Mouse (Mus musculus): ENCODE measurements around the gene Sat2.
"Not testable (repeated sequence)": the region's sequence is repeated elsewhere in the genome, so short reads cannot be mapped to it uniquely, and the experiment has no call there.

Sat2 gene

GRCm38 (mm10) chr11:69600098-69600497 is 21.7 kb upstream of the Sat2 start:
- DNase-seq (ENCODE audit: low read depth, low spot score): no peak

DNA sequence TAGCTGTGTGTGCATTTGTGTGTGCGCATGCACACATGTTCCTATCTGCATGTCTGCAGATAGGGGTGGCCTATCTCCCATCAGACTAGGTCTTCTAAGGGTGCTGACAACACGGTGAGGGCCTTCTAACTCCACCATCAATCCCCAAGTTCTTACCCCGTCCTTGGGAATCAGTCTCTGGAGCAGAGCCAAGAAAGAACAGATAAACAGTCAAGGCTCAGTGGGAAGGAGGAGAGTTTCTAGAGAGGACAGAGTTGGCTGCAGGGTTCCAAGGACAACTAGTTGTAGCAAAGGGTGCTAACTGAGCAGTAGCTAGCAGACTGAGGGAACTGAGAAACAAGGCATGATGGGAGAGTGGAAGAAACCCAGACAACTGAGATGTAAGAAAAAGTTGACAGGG is 20.1 kb upstream of the Sat2 start:
- no peak for DNase-seq (ENCODE audit: low read depth, low spot score)

GRCm38 (mm10) chr11:69603516-69603915 is 18.3 kb upstream of the Sat2 start:
- DNase-seq (ENCODE audit: low read depth, low spot score): no peak

DNA sequence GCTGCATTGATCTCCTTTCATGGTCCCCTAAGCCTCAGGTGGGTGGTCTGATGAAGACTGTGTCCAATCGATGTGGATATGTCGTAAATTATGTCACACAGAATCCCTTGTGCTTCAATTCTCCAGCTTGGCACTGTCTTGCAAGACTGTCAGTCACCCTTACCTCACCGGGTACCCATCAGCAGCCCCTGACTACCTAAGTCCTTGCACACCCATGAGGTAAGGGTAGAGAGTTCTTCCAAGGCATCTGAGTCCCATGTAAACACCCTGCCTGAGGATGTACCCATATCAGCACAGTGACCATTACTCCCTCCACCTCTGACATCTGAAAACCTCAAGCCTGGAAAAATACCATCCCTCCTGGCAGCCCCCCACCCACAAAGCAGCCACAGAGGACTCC is 17.5 kb upstream of the Sat2 start:
- DNase-seq (ENCODE audit: low read depth, low spot score): no peak

GRCm38 (mm10) chr11:69604795-69605664 is 16.8 kb upstream of the Sat2 start:
- no peak for DNase-seq (ENCODE audit: low read depth, low spot score)

DNA sequence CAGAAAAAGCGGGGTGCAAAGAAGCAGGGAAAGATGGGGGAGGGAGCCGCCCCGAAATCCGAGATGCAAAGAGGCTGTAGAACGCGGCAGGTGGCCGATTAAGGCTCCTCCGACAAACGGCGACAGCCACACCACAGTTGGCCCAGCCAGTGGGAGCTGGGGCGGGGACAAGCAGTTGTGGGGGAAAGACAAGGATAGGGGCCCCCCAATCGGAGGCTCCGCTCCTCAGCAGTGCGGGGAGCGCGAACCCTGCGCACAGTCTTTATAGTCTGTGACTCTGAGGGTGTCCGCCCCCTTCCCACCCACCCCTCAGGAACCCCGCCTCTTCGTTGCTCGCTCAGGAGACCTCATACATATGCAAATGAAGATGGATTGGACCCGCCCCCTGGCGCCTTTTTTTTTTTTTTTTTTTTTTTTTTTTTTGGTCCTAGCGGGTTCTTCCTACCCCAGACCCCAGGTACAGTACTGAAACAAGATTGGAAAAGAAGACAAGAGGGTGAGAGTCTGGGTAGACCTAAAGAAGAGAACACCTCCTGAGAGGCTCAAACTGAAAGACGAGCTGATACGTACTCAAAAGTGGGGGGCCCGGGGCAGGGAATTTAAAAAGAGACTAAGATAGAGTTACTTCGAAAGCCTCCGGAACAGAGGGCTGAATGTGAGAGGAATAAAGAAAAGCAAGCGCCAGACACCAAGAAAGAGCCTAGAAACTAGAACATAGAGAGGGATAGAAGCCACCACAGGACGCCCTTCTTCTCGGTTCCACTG is 15.9 kb upstream of the Sat2 start, which contains the start of gene Atp1b2:
Gene Atp1b2, minus strand, starts transcription at position 217 of the 765 bp plus-strand sequence.
- DNase-seq (ENCODE audit: low read depth, low spot score): peak; percentile 73

- DNase-seq (ENCODE audit: low read depth, low spot score): no peak
These were observed 15.4 kb upstream of the Sat2 start for GRCm38 (mm10) chr11:69606491-69606795.

- DNase-seq (ENCODE audit: low read depth, low spot score): no peak
These were observed 15.0 kb upstream of the Sat2 start for GRCm38 (mm10) chr11:69606832-69607231.

GRCm38 (mm10) chr11:69608525-69608924 is 13.3 kb upstream of the Sat2 start:
- no peak for DNase-seq (ENCODE audit: low read depth, low spot score)

DNA sequence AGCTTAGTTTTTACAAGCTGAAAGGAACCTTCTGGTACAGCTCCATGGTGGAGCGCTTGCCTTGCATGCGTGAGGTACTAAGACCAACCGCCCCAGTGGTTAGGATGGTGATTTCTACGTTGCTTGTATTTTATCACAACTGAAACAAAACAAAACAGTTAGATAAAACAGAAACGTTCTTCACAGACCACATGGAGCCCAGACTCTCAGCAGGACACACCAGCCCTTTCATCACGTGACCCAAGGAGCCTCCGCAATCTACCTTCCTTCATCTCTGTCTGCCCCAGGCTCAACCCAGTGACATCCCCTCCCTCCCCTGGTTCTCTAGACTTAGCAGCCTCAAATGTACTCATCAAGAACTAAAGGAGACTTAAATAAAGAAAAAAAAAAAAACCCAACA is 12.4 kb upstream of the Sat2 start:
- no peak for DNase-seq (ENCODE audit: low read depth, low spot score)

DNA sequence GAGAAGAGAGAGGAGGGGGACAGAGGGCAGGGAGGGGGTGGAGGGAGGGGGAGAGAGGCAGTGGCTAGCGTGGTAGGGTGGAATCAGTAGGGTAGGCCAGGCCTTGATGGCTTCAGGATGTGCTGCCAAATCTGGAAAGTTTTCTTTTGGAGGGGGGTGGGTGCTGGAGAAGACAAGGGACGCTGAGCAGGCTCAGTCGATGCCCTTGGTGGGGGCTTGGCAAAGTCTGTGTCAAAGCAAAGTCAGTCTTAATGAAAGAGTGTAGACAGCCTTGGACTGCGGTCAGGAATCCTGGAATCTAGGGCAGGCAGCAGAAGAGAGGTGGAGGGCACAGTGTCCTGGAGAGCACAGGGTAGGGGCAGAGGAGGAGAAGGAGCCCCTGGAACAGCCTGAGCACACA is 10.9 kb upstream of the Sat2 start:
- no peak for DNase-seq (ENCODE audit: low read depth, low spot score)

- DNase-seq (ENCODE audit: low read depth, low spot score): no peak
These were observed 8.1 kb upstream of the Sat2 start for GRCm38 (mm10) chr11:69613553-69614256.

GRCm38 (mm10) chr11:69614257-69614588 is 7.6 kb upstream of the Sat2 start:
- not testable (repeated sequence) for DNase-seq (ENCODE audit: low read depth, low spot score)

DNA sequence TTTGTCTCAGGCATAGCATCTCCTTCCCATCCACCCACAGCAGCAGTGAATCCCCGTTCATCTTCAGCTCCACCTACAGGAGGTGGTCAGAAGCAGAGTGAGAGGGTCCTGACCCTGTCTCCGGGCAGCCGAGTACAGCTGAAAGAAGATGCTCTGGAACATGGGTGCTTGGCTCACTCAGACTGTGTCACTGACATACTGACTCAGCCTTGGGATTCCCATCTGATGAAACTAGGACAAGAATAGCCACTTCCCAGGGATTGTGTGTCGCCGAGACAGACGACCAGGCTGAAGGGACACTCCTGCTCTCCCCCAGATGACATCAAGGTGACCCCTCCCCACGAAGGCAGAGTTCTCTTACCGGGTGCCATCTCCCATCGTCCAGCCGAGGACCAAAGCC is 5.0 kb upstream of the Sat2 start:
- DNase-seq (ENCODE audit: low read depth, low spot score): no peak

- DNase-seq (ENCODE audit: low read depth, low spot score): no peak
These were observed 4.0 kb upstream of the Sat2 start, which contains the start of gene Shbg for GRCm38 (mm10) chr11:69617805-69618204. Gene Shbg, minus strand, starts transcription at chr11:69617905.

DNA sequence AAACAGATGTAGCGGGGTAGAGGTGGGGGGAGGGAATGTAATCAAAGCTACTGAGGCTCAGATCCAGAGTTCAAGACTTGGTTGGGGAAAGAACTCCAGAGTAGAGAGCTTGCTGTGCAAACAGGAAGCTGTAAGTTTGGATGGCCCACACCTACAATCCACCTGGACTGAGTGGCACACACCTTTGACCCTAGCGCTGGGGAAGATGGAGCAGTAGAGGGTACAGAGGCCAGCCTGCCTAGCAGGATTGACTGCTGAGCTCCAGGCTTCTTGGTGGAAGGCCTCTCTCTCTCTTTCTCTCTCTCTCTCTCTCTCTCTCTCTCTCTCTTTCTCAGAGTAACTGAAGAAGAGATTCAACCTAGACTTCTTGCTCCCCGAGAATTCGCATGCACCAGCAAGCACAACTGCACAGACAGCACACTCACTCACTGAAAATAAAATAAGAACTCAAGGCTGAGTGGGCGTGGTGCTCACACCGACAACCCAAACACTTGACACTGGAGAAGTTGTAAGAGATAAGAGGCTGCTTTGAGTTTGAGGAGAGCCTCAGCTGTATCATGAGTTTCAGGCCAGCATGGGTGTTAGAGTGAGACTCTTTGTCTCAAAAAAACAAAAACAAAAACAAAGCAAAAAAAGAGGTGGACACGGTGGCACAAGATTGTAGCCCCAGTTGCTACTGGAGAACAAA is 1.3 kb upstream of the Sat2 start:
- no peak for DNase-seq (ENCODE audit: low read depth, low spot score)

DNA sequence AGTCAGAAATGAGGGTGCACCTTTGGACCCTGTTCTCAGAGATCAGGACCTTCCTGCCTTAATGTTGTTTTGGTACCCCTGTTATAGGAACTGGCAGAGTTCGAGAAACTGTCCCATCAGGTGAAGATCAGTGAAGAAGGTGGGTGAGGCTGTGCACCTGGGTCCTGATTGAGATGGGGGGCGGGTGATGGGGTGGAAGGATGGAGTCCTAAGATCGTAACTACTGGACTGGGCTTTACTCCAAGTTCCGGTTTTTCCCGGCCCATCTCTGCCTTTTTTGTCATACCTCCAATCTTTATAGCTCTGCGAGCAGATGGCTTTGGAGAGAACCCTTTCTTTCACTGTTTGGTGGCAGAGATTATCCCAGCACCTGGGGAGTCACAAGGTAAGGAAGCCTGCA is 582 bp downstream of the Sat2 start:
- DNase-seq (ENCODE audit: low read depth, low spot score): no peak

DNA sequence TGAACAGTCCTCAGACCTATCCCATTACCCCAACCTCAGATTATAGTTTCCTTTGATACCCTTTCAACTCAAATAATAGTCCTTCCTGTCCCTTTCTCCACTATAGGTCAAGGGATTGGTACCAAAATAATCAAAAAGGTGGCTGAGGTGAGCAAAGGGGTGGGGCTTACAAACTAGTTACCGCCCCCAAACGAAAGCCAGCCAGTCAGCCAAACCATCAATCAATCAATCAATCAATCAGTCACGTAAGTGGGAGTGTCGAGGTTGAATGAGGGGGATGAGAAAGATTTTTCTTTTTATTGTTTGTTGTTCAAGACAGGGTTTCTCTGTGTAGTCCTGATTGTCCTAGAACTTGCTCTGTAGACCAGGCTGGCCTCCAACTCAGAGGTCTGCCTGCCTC is 1.2 kb downstream of the Sat2 start:
- DNase-seq (ENCODE audit: low read depth, low spot score): no peak

- DNase-seq (ENCODE audit: low read depth, low spot score): not testable (repeated sequence)
These were observed 2.5 kb downstream of the Sat2 start for GRCm38 (mm10) chr11:69624339-69624738.

GRCm38 (mm10) chr11:69628286-69628685 is 6.5 kb downstream of the Sat2 start:
- no peak for DNase-seq (ENCODE audit: low read depth, low spot score)

DNA sequence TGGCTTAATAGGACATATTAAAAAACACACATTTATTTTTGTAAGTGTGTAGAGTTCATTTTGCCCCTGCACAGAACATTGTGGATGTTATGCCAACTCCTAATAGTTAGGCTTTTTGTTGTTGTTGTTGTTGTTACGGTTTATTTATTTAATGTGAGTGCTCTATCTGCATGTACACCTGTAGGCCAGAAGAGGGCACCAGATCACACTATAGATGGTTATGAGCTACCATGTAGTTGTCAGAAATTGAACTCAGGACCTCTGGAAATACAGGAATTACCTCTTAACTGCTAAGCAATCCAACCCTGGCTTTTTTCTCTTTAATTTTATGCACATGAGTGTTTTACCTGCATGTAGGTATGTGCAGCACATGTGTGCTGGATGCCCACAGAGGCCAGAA is 8.0 kb downstream of the Sat2 start:
- no peak for DNase-seq (ENCODE audit: low read depth, low spot score)

Measured in telencephalon, adult 2 months (tissue).